Mouse (Mus musculus) kidney, postnatal 36 days (tissue): ENCODE measurements around the gene Nek2.

Experiments
- DNase-seq, 2 experiments: peaks; one replicate each; pipeline ENCODE4 v3.0.0; 2021 to 2022; ENCODE audit warnings: mixed read lengths in 2 of 2

The Nek2 gene

GRCm38 (mm10) chr1:191821326-191822091 is at the start of gene Nek2:
Gene Nek2, plus strand, starts transcription at chr1:191821444.
- DNase-seq: peak; percentile 98 to 99

DNA sequence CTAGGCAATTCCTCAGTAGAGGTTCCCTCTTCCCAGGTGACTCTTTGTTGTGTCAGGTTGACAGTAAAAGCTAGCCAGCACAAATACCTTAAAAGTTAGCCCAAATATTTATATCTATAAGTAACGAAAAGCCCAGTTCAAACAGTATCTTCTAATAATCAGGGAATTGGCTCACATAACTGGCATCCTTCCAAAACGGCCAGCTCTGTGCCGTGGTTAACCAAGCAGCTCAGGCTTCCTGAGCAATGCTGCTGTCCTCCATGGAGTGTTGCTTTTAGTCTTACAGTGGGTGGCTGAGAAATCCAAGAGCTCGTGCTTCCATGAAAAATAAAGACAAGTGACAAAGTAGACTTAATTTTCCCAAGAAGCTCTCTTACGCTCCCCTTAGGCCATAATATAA is 47.1 kb upstream of the Nek2 start:
- DNase-seq: peak in 1 of 2 experiments; percentile 47

DNA sequence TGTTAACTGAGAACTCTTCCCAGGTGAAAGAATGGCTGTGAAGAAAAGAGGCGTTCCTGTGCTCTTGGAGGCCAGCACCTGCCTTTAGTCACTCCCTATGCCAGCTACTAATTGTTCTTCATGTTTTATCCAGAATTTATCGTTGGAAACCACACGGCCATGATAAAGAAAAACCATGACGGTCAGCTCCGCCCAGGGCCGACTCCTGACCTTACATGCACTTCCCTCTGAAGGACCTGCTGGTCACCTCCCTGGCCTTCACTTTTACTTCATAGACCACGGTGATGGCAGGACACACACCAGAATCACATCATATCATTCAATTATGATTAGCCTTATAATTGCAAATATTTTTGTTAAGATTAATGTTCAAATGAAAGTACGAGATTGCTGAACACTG is 46.1 kb upstream of the Nek2 start:
- no peak for DNase-seq

GRCm38 (mm10) chr1:191777521-191777920 is 43.7 kb upstream of the Nek2 start:
- DNase-seq: no peak

DNA sequence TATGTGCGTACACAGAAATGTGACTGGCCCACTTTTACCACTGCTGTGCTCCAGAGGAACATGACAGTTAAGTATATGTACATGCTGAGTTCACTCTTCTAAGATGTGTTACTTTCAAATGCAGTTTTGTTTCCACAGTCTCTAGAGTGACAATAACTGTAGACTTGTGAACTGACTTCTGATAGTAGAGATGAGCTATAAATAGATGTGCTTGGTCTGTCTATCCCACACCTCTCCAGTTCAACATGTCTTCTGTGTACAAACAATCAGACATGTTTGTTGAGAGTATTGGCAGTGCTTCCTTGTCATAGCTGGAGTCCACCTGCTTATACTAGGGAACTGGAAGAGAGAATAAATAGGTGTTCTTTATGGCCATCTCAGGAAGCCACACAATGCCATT is 40.8 kb upstream of the Nek2 start:
- DNase-seq: no peak

DNA sequence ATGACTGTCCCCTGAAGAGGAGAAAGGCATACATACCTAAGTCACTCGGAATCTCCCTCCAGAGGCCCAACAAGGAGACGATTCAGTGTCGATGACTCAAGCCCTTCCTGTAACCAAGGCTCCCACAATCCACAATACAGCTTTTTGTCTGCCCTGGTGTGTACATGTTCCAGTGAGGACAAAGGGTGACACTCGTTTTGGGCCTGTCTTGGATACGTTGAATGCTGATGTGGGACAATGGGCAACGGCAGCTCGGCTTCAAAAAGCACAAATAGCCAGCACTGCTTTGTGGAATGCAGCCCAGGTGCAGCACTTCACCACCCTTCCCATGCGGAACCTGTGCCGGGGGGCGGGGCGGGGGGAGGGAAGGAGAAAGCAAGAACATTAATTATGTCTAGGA is 36.1 kb upstream of the Nek2 start:
- DNase-seq: no peak

DNA sequence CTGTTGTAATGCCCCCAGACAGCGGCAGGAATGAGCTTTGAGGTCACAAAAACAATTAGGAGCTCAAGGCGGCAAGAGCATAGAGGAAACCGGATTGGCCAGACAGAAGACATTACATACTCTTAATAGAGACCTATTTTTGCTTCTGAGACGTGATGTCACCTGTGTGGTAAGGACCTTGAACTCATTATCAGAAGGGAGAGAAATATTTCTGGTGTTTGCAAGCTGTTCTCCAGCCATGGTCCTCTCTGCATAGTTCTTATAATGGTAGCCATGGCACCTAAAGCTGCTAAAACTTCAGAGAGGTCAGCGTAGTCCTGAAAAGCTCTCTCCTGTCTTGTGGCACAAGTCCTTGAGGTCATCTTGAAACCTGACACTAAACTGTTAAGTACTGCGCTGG is 35.0 kb upstream of the Nek2 start:
- DNase-seq: no peak

GRCm38 (mm10) chr1:191787379-191787778 is 33.9 kb upstream of the Nek2 start:
- no peak for DNase-seq

DNA sequence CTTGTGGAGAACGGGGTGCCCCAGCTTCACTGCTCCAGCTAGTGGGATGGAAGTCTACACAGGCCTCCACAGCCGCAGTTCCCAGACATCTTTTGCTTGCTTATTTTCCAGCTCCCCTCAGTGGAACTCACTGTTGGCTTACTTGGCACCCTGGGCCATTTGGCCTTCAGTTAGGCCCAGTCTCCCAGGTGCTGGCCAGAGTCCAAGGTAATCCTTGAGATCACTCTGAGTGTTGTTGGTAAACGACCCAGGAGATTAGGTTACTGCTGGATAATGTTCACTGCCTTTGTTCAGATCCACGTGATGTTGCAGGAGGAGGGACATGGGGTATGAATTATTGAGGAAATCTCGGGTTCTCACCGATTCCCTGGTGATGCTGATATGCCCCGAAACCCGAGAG is 28.3 kb upstream of the Nek2 start:
- DNase-seq: peak; percentile 52 to 72

- peak; percentile 29 to 55 for DNase-seq
Measured at GRCm38 (mm10) chr1:191793888-191794532, 27.2 kb upstream of the Nek2 start.

DNA sequence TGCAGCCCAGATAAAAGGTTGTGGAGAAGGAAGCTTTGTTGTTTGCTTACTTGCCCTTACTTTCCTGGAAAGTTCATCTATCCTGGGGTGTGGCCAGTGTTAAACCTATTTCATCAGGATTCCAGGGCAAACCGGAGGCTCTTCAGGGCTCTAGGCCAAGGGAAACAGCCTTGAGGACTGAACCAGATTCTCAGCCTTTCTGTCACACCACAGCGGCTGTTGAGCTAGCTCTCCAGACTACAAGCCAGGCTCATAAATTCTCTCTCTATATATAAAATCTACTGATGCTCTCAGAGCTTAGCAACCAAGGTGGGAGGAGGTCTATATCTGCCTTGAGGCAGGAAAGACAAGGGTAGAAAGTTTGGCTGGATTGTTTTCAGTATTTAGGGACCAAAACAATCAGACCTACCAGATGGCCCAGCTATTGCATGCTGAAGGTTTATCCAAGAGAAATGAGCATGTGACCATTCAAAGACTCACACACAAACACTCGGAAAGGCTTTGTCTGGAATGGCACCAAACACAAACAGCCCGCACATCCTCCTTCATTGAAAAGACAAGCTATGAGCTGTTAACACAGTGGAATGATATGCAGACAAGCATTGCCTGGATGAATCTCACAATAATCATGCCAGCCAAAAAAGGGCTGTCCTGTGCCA is 24.9 kb upstream of the Nek2 start:
- DNase-seq: no peak

DNA sequence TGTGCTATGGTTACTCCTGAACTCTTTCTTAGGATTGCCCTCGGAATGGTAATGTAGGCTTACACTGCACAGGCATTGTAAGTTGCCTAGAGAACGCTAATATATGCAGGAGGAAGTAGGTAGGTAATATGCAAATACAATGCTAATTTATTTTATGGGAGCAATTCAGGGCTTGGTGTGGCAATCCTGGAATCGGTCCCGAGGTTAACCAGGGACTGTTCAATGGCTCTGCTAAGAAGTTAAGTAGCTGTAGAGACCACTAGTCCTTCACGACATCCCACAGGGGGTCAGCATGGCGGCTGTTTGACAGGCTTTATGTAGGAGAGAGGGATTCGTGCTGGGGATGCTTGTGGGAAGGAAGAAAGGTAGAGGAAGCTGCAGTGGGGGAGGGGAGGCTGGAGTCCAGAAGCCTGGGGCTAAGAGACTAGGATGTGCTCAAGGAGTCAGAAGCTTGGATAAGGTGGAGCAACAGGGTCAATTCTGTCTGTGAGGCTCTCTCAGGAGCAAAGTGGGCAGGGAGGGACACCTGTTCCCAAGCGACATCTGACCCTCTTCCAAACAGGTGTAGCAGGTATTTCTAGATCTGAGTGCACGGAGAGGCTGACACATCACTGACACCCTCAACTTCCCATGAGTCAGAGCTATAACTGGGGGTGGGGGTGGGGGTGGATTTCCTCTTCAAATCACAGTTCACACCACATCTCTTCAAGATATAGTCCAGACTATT is 19.0 kb upstream of the Nek2 start:
- DNase-seq: peak in 1 of 2 experiments; percentile 10

- DNase-seq: no peak
Measured at GRCm38 (mm10) chr1:191802820-191803655, 18.2 kb upstream of the Nek2 start.

DNA sequence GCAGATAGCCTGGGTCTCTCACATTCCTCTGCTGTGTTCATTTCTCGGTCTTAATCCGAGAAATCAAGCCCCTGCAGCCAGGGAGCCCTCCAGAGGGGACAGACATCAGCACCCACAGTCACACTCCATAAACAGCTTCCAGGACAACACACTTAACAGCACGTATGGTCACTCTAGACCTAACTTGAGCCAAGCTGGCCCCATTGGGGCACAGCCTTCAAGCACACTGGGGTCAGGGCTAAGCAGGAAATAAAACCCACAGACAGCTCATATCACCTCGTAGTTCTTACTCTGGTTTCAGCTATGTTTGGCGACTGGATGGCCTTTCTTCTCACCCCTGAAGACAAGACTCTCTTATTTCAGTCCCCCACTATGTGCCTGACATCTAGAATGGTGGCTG is 16.5 kb upstream of the Nek2 start:
- no peak for DNase-seq

DNA sequence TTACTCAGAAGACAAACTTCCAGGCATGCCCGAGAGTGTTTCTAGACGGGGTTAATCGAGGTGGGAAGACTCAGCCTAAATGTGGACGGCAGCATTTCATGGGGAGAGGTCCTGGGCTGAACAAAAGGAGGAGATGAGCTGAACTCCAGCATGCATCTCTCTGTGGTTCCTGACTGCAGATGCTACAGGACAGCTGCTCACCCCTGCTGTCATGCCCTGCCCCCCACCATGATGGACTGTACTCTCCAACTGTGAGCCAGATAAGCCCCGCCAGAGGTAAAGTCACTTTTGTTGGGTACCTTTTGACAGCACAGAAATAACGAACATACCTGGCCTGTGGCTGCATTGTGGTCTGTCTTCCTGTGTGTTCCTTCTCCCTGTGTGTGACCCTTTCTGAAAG is 15.5 kb upstream of the Nek2 start:
- DNase-seq: no peak

DNA sequence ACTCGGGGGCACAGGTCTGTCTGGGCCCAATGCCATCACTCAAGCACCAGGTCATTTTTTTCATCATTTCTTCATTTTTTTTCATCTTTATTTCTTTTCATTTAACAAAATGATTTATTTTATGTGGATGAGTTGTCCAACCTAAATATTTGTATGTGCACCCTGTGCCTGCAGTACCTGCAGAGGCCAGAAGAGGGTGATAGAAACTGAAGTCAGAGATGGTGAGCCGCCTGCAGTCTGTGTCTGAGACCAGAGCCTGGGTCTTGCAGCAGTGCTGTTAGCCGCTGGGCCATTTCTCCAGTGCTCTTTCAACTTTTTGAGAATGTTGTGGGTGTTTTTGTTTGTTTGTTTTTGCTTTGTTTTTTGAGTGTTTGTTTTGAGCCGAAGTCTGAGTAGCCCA is 14.5 kb upstream of the Nek2 start:
- DNase-seq: no peak

DNA sequence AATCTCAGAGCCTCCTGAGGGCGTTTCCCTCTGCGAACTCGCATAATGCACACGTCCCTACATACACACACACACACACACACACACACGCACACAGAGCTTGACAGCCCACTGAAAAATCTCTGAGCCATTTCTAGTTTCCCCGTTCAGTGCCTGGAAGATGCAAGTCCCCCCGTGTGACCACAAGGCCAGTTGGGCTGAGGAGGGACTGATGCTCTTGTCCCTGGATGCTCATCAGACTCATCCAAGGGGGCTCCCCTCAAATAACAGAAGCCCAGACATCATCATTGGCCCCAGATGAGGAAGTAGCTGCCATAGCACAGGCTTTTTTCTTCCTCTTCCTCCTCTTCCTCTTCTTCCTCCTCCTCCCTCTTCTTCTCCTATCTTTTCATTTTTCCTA is 13.3 kb upstream of the Nek2 start:
- no peak for DNase-seq

DNA sequence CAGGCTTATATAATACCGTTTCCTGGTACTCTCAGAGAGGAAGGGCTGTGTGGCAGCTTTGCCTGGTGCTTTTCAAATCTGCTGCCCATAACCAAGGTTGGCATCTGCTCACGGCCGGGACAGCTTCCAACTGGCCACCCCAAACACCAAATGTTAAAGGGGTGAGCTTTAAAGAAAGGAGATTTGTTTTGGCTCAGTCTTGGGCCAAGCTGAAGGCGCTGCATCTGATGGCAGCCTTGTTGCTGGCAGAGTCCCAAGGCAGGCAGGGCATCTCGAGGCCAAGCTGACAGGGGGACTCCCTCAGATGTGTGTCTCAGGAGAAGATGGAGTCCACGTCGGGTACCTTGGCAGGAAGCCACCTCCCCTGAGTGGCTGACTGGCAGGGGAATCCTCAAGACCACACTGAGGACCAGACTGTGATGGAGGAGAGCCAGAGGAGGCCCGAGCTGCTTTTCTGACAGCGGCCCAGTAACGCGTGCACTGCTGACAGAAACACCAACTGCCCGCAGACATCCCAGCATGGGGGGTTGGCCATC is 12.5 kb upstream of the Nek2 start:
- DNase-seq: no peak

GRCm38 (mm10) chr1:191811774-191812173 is 9.5 kb upstream of the Nek2 start:
- DNase-seq: no peak

- DNase-seq: no peak
Measured at GRCm38 (mm10) chr1:191812949-191813691, 8.1 kb upstream of the Nek2 start.

DNA sequence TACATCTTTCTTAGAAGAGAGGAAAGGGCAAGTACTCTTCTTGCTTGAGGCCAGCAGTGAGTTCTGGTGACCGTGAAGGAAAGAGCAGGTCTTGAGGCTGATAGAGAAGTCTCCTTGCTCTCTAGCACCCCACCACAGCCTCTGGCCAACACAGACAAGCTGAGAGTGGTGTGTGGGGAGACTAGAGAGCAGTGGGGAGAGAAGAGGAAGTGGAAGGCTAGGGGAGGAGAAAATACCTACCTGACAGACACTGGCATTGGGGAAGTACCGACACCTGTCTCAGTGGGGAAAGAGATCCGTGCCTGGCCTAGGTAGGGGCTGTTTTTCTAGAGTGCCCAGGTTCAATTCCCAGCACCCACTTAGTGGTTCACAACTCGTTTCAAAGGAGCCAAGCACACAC is 7.0 kb upstream of the Nek2 start:
- no peak for DNase-seq
